Mouse (Mus musculus): Measurements from ENCODE around the gene Zfp454. TPM values are rescaled to one million over a fixed set of nuclear protein-coding genes. Genes with fewer than 3 reads are reported as not detected.

Zfp454 gene
- polyA plus RNA-seq, 1 experiment from 2014 or later, result 13.8 TPM

Other genes with a start within 250 kb of the Zfp454 start
- 72.1 and 81.7 TPM in 2 replicates for gene Zfp354c, start 59.9 kb downstream of the Zfp454 start, polyA plus RNA-seq (2014; fragmentation: Nextera tagmentation; extraction: Ambion mirVana)
- gene Zfp879, start 46.1 kb downstream of the Zfp454 start, polyA plus RNA-seq (2014; fragmentation: Nextera tagmentation; extraction: Ambion mirVana), result 1.4 and 2.3 TPM in 2 replicates
- not detected in 2 replicates for gene Grm6, start 37.0 kb downstream of the Zfp454 start, polyA plus RNA-seq (2014; fragmentation: Nextera tagmentation; extraction: Ambion mirVana)
- 48.0 and 55.8 TPM in 2 replicates for gene Zfp2, start 28.5 kb upstream of the Zfp454 start, polyA plus RNA-seq (2014; fragmentation: Nextera tagmentation; extraction: Ambion mirVana)
- gene Zfp354b, start 44.0 kb upstream of the Zfp454 start, polyA plus RNA-seq (2014; fragmentation: Nextera tagmentation; extraction: Ambion mirVana), result 5.0 TPM in 2 replicates
- not detected in 2 replicates for gene 4933414I15Rik, start 56.1 kb upstream of the Zfp454 start, polyA plus RNA-seq (2014; fragmentation: Nextera tagmentation; extraction: Ambion mirVana)
- not detected in 2 replicates for gene Prop1, start 66.1 kb upstream of the Zfp454 start, polyA plus RNA-seq (2014; fragmentation: Nextera tagmentation; extraction: Ambion mirVana)
- not detected in 2 replicates for gene Olfr1378, start 78.9 kb upstream of the Zfp454 start, polyA plus RNA-seq (2014; fragmentation: Nextera tagmentation; extraction: Ambion mirVana)
- not detected in 2 replicates for gene Olfr1377, start 94.3 kb upstream of the Zfp454 start, polyA plus RNA-seq (2014; fragmentation: Nextera tagmentation; extraction: Ambion mirVana)
- not detected in 2 replicates for gene Olfr51, start 115.9 kb upstream of the Zfp454 start, polyA plus RNA-seq (2014; fragmentation: Nextera tagmentation; extraction: Ambion mirVana)
- not detected in 2 replicates for gene Olfr54, start 126.6 kb upstream of the Zfp454 start, polyA plus RNA-seq (2014; fragmentation: Nextera tagmentation; extraction: Ambion mirVana)
- not detected in 2 replicates for gene Olfr1375, start 160.5 kb upstream of the Zfp454 start, polyA plus RNA-seq (2014; fragmentation: Nextera tagmentation; extraction: Ambion mirVana)
- 13.9 and 16.0 TPM in 2 replicates for gene Zfp354a, start 171.6 kb upstream of the Zfp454 start, polyA plus RNA-seq (2014; fragmentation: Nextera tagmentation; extraction: Ambion mirVana)

Measured in neural tube, embryonic 14.5 days (tissue).